Mouse (Mus musculus): ENCODE measurements around the gene Gstcd.

Gstcd gene

GRCm38 (mm10) chr3:133091664-133092273 lies at the start of gene Gstcd, which contains the start of gene Ints12:
Gene Gstcd (minus strand): TSS chr3:133092033.
Gene Ints12 (plus strand): TSS chr3:133091840.
- peak; percentile 88 for DNase-seq (ENCODE audit: low read depth, low spot score)

GRCm38 (mm10) chr3:133132611-133133010 lies 40.8 kb upstream of the Gstcd start:
- no peak for DNase-seq (ENCODE audit: low read depth, low spot score)

DNA sequence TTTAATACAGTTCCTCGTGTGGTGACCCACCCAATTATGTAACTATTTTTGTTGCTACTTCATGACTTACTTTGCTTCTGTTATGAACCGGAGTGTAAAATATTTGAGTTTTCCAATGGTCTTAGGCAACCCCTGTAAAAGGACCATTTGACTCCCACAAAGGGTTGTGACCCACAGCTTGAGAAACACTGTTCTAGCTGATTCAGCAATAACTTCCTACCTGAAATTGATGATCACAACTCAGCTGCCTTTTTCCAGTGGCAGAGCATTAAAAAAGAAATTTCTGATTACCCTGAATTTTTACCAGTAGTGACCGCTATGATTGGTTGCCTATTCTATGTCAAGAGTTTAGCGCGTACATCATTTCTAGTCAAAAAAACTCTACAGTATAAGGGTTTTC lies 39.5 kb upstream of the Gstcd start:
- DNase-seq (ENCODE audit: low read depth, low spot score): no peak

DNA sequence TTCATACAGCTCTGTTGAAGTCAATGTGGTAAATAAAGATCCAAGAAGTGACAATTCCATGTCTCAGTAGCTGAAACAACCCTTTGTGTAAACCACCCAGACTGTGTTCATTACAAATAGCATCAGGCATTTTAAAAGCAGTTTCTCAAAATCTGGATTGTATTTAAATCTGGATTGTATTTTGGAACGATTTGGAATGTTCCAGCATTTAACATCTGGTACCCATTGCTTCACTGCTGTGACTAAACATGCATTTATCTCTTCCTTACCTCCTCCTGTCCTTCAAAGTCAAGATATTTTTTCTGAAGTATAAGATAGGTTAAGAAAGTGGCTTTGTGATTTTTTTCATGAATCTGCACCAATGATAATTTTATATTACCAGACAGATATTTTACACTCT lies 21.4 kb upstream of the Gstcd start:
- DNase-seq (ENCODE audit: low read depth, low spot score): no peak

- DNase-seq (ENCODE audit: low read depth, low spot score): no peak
Observed at GRCm38 (mm10) chr3:133111741-133112140, 19.9 kb upstream of the Gstcd start.

GRCm38 (mm10) chr3:133109844-133110243 lies 18.0 kb upstream of the Gstcd start:
- DNase-seq (ENCODE audit: low read depth, low spot score): no peak

DNA sequence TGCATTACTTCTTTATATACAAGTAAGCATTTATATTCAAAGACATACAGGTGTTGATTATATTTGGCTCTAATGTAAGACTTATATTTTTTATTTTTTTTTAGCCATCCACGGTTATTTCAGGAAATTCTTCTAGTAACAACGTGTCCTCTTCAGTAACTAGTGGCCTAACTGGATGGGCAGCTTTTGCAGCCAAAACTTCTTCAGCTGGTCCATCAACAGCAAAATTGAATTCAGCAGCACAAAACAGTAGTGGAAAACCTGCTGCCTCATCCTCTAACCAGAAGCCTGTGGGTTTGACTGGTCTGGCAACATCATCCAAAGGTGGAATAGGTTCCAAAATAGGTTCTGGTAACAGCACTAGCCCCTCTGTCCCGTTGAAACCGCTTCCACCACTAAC lies 16.9 kb upstream of the Gstcd start:
- DNase-seq (ENCODE audit: low read depth, low spot score): no peak

DNA sequence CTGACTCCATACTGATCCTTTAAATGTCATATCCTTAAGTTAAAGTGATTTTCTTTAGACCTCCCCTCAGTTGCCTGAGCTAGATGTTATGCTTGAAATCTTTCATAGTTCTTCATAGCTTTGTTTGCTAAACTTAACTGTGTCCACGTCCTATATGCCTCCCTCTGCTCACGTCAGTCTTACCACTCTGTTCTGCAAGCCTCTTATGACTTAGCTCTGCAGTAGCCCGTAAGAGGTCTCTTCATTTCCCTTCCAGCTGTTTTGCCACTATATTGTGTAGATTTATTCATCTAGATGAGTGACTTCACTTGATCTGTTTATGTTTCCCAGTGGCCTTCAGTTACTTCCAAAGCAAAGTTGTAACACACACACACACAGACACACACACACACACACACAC lies 12.6 kb upstream of the Gstcd start:
- DNase-seq (ENCODE audit: low read depth, low spot score): no peak

- no peak for DNase-seq (ENCODE audit: low read depth, low spot score)
Observed at GRCm38 (mm10) chr3:133103768-133104167, 11.9 kb upstream of the Gstcd start.

GRCm38 (mm10) chr3:133098909-133099308 lies 7.1 kb upstream of the Gstcd start:
- no peak for DNase-seq (ENCODE audit: low read depth, low spot score)

DNA sequence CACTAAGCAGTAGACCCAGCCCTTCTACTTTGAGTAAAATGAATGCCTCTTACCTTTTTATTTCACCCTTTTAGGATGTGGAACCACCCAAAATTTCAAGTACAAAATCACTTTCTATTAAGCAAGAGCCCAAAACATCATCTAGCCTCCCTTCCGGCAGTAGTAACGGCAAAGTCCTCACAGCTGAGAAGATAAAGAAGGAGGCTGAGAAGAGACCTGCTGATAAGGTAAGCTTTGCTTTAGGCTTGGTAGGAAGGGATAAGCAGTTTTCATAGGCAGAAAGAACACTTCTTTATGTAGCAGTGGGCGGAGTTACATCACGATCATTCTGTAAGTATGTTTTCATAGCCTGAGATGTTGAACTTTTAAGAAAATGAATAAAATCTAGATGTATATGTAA lies 6.5 kb upstream of the Gstcd start:
- no peak for DNase-seq (ENCODE audit: low read depth, low spot score)

- no peak for DNase-seq (ENCODE audit: low read depth, low spot score)
Observed at GRCm38 (mm10) chr3:133097936-133098335, 6.1 kb upstream of the Gstcd start.

GRCm38 (mm10) chr3:133094305-133094704 lies 2.5 kb upstream of the Gstcd start:
- DNase-seq (ENCODE audit: low read depth, low spot score): no peak

- DNase-seq (ENCODE audit: low read depth, low spot score): no peak
Observed at GRCm38 (mm10) chr3:133092936-133093335, 1.1 kb upstream of the Gstcd start.

DNA sequence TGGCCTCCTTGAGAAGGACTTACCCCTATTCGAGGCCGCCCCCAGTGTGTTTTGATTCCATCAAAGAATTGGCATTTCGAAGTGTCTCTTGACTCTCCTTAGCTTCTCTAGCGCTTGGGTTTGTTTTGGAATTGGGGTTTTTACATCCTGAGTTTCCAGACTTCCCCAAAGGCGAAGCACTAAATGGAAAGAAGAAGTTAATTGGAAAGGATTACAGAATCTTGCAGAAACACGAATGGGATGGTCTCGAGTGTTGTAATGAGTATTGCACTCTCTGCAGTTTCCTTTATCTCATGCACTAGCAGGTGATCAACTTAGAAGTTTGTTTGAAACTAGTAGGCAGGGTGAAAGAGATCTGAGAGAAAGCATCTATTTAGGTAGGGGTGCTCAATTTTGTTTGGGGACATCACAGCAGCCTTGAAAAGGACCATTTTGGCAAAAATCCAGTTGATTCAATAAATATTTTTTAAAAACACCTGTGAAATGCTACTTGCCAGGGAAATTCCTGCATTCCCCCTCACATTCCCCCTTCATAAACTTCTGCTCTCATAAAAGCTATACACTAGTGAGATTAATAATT lies 531 bp upstream of the Gstcd start:
- DNase-seq (ENCODE audit: low read depth, low spot score): peak; percentile 24

DNA sequence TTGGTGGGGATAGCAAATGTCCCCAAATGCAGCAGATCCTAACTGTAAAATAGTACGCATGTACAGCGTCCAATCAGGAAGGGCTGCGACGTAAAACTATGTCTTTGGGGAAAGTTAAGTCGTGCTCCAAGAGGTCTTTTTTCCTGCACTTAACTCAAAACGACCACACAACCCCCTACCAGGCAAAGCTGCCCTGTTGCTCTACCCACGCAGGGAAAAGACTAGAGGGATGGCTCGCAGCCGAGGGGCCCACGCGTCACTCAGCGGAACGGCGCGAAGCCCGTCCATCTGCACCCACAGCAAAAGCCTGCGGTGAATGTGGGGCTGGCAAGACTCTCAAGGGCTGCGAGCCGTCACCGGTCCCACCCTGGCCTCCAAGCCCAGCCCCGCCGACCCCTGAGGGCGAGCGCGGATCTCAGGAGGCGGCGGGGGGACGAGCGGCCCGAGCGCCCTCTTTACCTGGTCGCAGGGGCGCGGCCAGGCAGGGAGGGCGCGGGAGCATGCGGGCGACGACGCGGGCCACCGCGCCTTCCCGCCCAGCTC lies 641 bp downstream of the Gstcd start:
- DNase-seq (ENCODE audit: low read depth, low spot score): peak; percentile 1

DNA sequence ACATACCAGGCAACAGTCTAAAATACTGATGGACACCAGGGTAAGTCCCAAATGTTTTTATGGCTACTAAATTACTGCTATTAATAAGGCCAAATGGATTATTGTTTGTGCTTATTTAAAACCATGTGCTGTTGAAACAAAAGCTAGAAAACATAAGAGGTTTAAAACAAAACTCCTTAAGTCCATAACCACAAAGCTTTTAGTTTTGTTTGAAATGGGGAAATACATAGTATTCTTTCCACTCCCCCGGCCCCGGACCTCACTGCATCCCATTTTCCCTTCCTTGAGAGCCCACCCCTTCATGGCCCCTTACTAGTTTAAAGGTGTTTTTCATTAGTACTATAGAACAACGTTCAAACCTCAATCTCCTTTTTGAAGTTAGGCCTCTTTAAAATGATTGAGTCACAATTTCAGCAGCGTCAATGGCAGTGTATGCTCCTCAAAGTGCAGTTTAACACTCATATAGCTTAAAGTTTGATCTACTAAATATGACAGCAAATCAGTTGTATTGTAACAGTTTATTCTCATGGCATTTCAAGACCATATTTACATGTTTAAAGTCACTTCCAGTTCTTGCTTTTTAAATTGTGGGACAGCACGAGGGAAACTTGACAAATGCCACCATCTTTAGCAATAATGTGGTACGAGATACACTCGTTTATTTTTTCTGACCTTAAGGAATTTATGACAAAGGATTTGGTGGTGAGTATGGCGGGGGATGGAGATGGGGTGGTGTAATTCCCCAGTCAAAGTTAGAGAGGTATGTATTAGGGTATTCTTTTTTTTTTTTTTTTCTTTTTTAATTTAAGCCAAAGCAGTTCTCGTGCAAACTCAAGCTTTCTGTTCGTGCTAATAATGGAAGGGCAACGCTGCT lies 1.3 kb downstream of the Gstcd start:
- no peak for DNase-seq (ENCODE audit: low read depth, low spot score)

DNA sequence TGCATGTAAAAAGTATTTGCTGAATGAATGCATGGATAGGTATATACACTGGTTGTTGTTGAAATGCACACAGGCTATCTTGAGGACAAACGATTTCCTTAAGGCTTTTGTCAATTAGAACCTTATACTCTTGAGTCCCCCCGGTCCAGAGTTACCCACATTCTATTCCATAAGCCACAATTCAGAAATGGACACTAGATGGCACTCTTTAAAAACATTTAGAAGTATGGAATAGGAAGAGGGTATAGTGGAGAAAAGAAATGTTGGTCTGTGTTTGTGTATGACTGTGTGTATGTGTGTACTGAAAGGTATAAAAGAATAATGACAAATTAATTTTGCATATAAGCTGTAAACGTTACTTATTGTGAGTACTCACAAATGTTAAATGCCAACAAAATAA lies 6.0 kb downstream of the Gstcd start:
- DNase-seq (ENCODE audit: low read depth, low spot score): peak; percentile 26

GRCm38 (mm10) chr3:133082736-133083135 lies 9.1 kb downstream of the Gstcd start:
- DNase-seq (ENCODE audit: low read depth, low spot score): no peak

- no peak for DNase-seq (ENCODE audit: low read depth, low spot score)
Observed at GRCm38 (mm10) chr3:133075560-133075959, 16.3 kb downstream of the Gstcd start.

- DNase-seq (ENCODE audit: low read depth, low spot score): no peak
Observed at GRCm38 (mm10) chr3:133052068-133052467, 39.8 kb downstream of the Gstcd start.

GRCm38 (mm10) chr3:133033145-133033755 lies 58.6 kb downstream of the Gstcd start:
- DNase-seq (ENCODE audit: low read depth, low spot score): no peak
